Mouse (Mus musculus): ENCODE results near the gene Ttf1. TPM values are rescaled to one million over a fixed set of nuclear protein-coding genes. Genes with fewer than 3 reads are reported as not detected.

The Ttf1 gene
- 3.9 and 4.2 TPM in 2 replicates for polyA plus RNA-seq (2015; fragmentation: Nextera tagmentation; extraction: Ambion mirVana)

- Histone ChIP-seq H3K9ac (ENCODE audit: low read length) (peak within 1 kb of the TSS; percentile 76), H3K4me2 (replicated peaks; ENCODE audit: low read depth) (peak within 1 kb of the TSS; percentile 77), H3K9me3 (ENCODE audit: control insufficient read depth, low read length) (no peaks in the 10 kb centered on the region), H3K27me3 (ENCODE audit: control insufficient read depth, insufficient read depth, low read length) (no peaks in the 10 kb centered on the region), H3K4me3 (ENCODE audit: low read depth, low read length) (peak within 1 kb of the TSS; percentile 90), H3K27ac (replicated peaks) (peak within 1 kb of the TSS; percentile 96), H3K36me3 (ENCODE audit: control insufficient read depth, insufficient read depth, low read length) (no peaks in the 10 kb centered on the region), H3K4me1 (replicated peaks; ENCODE audit: control insufficient read depth, insufficient read depth) (no peaks in the 10 kb centered on the region)
- WGBS = under 1% methylated on average over 41 of the region's 41 CpGs
- ATAC-seq (ENCODE audit: low FRiP score, low TSS enrichment) (peak; percentile 95), DNase-seq (ENCODE audit: low spot score) (peak; percentile 91)
- TF ChIP-seq CTCF (IDR thresholded peaks at IDR 0.05; ENCODE audit: low read depth) = peak; percentile 30
- no peak for TF ChIP-seq EP300 (optimal IDR thresholded peaks at IDR 0.05)
Observed at GRCm38 (mm10) chr2:29060135-29060597, at the start of gene Ttf1. Ttf1 (plus strand) TSS chr2:29060262.

- DNase-seq (ENCODE audit: low spot score) (no peak), ATAC-seq (ENCODE audit: low FRiP score, low TSS enrichment) (no peak)
- no peak overlapping the region for H3K9ac ChIP-seq (ENCODE audit: low read length)
- H3K36me3 ChIP-seq (ENCODE audit: control insufficient read depth, insufficient read depth, low read length) = no peaks in the 10 kb centered on the region
- WGBS = 71% methylated on average over 5 of the region's 5 CpGs
- no peak overlapping the region for H3K27ac ChIP-seq (replicated peaks)
- H3K9me3 ChIP-seq (ENCODE audit: control insufficient read depth, low read length) = no peaks in the 10 kb centered on the region
- TF ChIP-seq CTCF (IDR thresholded peaks at IDR 0.05; ENCODE audit: low read depth) (no peak), EP300 (optimal IDR thresholded peaks at IDR 0.05) (no peak)
- no peak overlapping the region for H3K4me3 ChIP-seq (ENCODE audit: low read depth, low read length)
- no peak overlapping the region for H3K4me2 ChIP-seq (replicated peaks; ENCODE audit: low read depth)
- no peaks in the 10 kb centered on the region for H3K4me1 ChIP-seq (replicated peaks; ENCODE audit: control insufficient read depth, insufficient read depth)
- H3K27me3 ChIP-seq (ENCODE audit: control insufficient read depth, insufficient read depth, low read length) = no peaks in the 10 kb centered on the region
Observed at GRCm38 (mm10) chr2:29012523-29012922, 47.5 kb upstream of the Ttf1 start.

- ATAC-seq (ENCODE audit: low FRiP score, low TSS enrichment) (no peak), DNase-seq (ENCODE audit: low spot score) (no peak)
- Histone ChIP-seq H3K9me3 (ENCODE audit: control insufficient read depth, low read length) (no peaks in the 10 kb centered on the region), H3K4me3 (ENCODE audit: low read depth, low read length) (no peak overlapping the region), H3K36me3 (ENCODE audit: control insufficient read depth, insufficient read depth, low read length) (no peaks in the 10 kb centered on the region), H3K4me2 (replicated peaks; ENCODE audit: low read depth) (no peak overlapping the region), H3K9ac (ENCODE audit: low read length) (no peak overlapping the region), H3K27ac (replicated peaks) (no peak overlapping the region), H3K27me3 (ENCODE audit: control insufficient read depth, insufficient read depth, low read length) (no peaks in the 10 kb centered on the region), H3K4me1 (replicated peaks; ENCODE audit: control insufficient read depth, insufficient read depth) (no peaks in the 10 kb centered on the region)
- TF ChIP-seq EP300 (optimal IDR thresholded peaks at IDR 0.05) (no peak), CTCF (IDR thresholded peaks at IDR 0.05; ENCODE audit: low read depth) (no peak)
- 58% methylated on average over 27 of the region's 27 CpGs for WGBS
Observed at GRCm38 (mm10) chr2:29016599-29017587, 43.2 kb upstream of the Ttf1 start.

- WGBS = 48% methylated on average over 5 of the region's 5 CpGs
- H3K9ac ChIP-seq (ENCODE audit: low read length) = no peak overlapping the region
- H3K27me3 ChIP-seq (ENCODE audit: control insufficient read depth, insufficient read depth, low read length) = no peaks in the 10 kb centered on the region
- H3K4me2 ChIP-seq (replicated peaks; ENCODE audit: low read depth) = no peak overlapping the region
- no peak overlapping the region for H3K27ac ChIP-seq (replicated peaks)
- TF ChIP-seq EP300 (optimal IDR thresholded peaks at IDR 0.05) = no peak
- no peak for TF ChIP-seq CTCF (IDR thresholded peaks at IDR 0.05; ENCODE audit: low read depth)
- H3K4me3 ChIP-seq (ENCODE audit: low read depth, low read length) = no peak overlapping the region
- no peaks in the 10 kb centered on the region for H3K4me1 ChIP-seq (replicated peaks; ENCODE audit: control insufficient read depth, insufficient read depth)
- DNase-seq (ENCODE audit: low spot score) (no peak), ATAC-seq (ENCODE audit: low FRiP score, low TSS enrichment) (no peak)
- H3K9me3 ChIP-seq (ENCODE audit: control insufficient read depth, low read length) = no peaks in the 10 kb centered on the region
- no peaks in the 10 kb centered on the region for H3K36me3 ChIP-seq (ENCODE audit: control insufficient read depth, insufficient read depth, low read length)
Observed at GRCm38 (mm10) chr2:29018680-29019079, 41.4 kb upstream of the Ttf1 start.

- Histone ChIP-seq H3K36me3 (ENCODE audit: control insufficient read depth, insufficient read depth, low read length) (no peaks in the 10 kb centered on the region), H3K9ac (ENCODE audit: low read length) (no peak overlapping the region), H3K4me1 (replicated peaks; ENCODE audit: control insufficient read depth, insufficient read depth) (no peaks in the 10 kb centered on the region), H3K4me2 (replicated peaks; ENCODE audit: low read depth) (no peak overlapping the region), H3K27ac (replicated peaks) (no peak overlapping the region), H3K4me3 (ENCODE audit: low read depth, low read length) (no peak overlapping the region), H3K9me3 (ENCODE audit: control insufficient read depth, low read length) (no peaks in the 10 kb centered on the region), H3K27me3 (ENCODE audit: control insufficient read depth, insufficient read depth, low read length) (no peaks in the 10 kb centered on the region)
- TF ChIP-seq EP300 (optimal IDR thresholded peaks at IDR 0.05) (no peak), CTCF (IDR thresholded peaks at IDR 0.05; ENCODE audit: low read depth) (no peak)
- 17% methylated on average over 17 of the region's 17 CpGs for WGBS
- DNase-seq (ENCODE audit: low spot score) (no peak), ATAC-seq (ENCODE audit: low FRiP score, low TSS enrichment) (no peak)
Observed at GRCm38 (mm10) chr2:29021025-29021424, 39.0 kb upstream of the Ttf1 start.

- Histone ChIP-seq H3K27ac (replicated peaks) (no peak overlapping the region), H3K4me2 (replicated peaks; ENCODE audit: low read depth) (no peak overlapping the region), H3K9me3 (ENCODE audit: control insufficient read depth, low read length) (no peaks in the 10 kb centered on the region), H3K4me3 (ENCODE audit: low read depth, low read length) (no peak overlapping the region), H3K27me3 (ENCODE audit: control insufficient read depth, insufficient read depth, low read length) (no peaks in the 10 kb centered on the region), H3K36me3 (ENCODE audit: control insufficient read depth, insufficient read depth, low read length) (no peaks in the 10 kb centered on the region), H3K4me1 (replicated peaks; ENCODE audit: control insufficient read depth, insufficient read depth) (no peaks in the 10 kb centered on the region), H3K9ac (ENCODE audit: low read length) (no peak overlapping the region)
- ATAC-seq (ENCODE audit: low FRiP score, low TSS enrichment) = no peak
- TF ChIP-seq CTCF (IDR thresholded peaks at IDR 0.05; ENCODE audit: low read depth) = no peak
- no peak for TF ChIP-seq EP300 (optimal IDR thresholded peaks at IDR 0.05)
- DNase-seq (ENCODE audit: low spot score) = no peak
- 83% methylated on average over 7 of the region's 7 CpGs for WGBS
Observed at GRCm38 (mm10) chr2:29023001-29023400, 37.1 kb upstream of the Ttf1 start.

Measured in stomach, postnatal 0 days (tissue).